Mouse (Mus musculus) adrenal gland, postnatal 4 days (tissue): ENCODE results near the gene Esam. TPM values are rescaled to one million over a fixed set of nuclear protein-coding genes. Genes with fewer than 3 reads are reported as not detected.

Experiments
- DNase-seq, 2 experiments: peaks; one replicate each; pipeline ENCODE4 v3.0.0; 2021 to 2022; ENCODE audit warnings: low spot score in 2 of 2, mixed read lengths in 2 of 2
- total RNA-seq, 2 experiments: library from RNA; stranded (reverse); gene quantifications; 2 replicates each; pipeline ENCODE4 v1.2.3; 2021

The Esam gene
- total RNA-seq, 2 experiments from 2014 or later = 51.7 to 55.5 TPM

DNA sequence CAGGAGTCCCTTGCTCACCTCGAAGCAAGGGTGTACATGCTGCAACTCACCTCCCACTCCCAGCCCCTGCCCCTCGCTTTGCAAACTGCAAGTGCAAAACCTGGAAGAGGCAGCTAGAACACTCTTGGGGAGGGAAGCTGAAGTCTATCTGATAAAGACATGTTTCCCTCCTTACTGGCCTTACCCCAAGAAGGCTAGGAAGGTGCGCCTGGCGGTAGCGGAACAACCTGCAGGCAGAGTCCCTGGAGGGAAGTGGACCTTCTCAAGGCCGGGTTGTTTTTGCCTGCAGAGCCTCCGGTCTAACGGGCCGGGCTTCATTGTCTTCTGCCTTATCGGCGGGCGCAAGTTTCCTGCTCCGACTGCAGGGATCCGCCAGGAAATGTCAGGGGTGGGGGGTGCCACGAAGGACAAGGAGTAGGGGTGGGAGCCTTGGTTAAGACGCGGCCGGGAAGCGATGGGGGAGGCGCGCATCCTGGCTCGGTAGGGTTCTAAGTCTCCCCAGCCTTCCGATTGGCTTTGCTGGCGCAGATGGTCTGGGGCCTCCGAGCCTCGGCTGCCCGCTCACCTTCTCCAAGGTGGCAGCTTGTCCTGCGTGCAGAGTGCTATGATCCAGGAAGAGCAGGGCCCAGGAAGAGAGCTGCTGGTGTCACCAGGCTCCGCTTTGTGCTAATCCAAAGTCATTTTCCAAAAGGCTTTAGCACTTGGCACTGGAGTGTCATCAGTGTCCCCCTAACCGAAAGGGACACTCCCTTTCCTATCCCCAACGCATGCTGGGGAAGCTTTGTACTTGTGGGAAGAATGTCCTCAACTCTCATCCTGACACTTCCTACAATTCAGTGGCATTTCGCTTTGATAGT is 2.4 kb downstream of the Esam start:
- DNase-seq = peak in 1 of 2 experiments; percentile 39

DNA sequence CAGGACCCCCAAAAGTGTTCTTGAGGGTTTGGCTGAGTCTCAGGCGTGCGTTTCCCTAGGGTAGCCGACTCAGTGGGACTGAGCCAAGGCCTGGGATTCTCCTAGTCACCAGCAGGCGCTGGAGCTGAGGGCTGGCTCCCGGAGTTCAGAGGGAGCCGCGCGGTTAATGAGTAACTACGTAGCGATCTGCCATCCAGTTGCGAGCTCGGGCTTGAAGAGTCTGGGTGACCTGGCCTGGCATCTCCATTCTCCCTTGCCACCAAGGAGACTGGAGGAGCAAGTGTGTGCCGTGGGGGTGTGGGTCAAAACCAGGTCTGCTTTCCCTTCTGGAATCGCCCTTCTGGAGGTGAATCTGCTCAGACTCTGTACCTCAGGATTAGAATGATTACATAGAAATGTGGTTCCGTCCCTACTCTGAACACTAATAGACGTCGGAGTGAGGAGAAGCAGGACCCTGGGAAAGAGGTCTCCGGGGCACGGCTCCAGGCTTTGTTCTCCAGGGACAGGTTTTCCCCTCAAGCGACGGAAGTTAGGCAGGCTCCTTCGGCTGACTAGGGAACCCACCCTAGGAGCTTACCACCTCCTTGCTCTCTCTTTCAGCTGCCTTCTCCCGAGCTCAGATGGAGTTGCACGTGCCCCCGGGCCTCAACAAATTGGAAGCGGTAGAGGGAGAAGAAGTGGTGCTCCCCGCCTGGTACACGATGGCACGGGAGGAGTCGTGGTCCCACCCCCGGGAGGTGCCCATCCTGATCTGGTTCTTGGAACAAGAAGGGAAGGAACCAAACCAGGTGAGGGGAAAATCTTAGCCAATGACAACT is 3.2 kb downstream of the Esam start:
- DNase-seq = no peak

GRCm38 (mm10) chr9:37536851-37537250 is 9.0 kb downstream of the Esam start:
- DNase-seq = no peak

DNA sequence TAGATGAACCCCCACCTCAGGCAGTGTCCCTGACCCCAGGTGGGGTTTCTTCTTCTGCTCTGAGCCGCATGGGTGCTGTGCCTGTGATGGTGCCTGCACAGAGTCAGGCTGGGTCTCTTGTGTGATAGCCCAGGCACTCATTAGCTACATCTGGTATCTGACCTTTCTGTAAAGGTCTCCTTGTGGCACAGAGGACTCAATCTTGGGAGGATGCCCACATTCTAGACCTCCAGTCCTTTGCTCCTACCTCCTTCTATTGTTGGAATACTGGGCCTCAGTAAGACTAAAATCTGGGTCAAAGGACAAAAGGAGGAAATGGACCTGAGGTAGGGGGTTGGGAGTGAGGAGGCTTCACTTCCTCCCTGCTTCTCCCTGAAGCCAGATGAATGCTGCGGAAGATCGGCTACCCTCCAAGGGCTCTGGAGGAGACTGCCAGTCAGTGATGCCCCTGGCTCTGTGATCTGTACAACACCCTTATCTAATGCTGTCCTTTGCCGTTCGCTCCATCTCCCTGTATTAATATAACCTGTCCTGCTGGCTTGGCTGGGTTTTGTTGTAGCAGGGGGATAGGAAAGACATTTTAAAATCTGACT is 9.9 kb downstream of the Esam start:
- DNase-seq = no peak

- no peak for DNase-seq
These were observed 11.5 kb downstream of the Esam start, which contains the start of gene Vsig2 for GRCm38 (mm10) chr9:37539170-37540025. Gene Vsig2, plus strand, starts transcription at chr9:37539255.

GRCm38 (mm10) chr9:37540226-37540625 is 12.3 kb downstream of the Esam start:
- DNase-seq = no peak

DNA sequence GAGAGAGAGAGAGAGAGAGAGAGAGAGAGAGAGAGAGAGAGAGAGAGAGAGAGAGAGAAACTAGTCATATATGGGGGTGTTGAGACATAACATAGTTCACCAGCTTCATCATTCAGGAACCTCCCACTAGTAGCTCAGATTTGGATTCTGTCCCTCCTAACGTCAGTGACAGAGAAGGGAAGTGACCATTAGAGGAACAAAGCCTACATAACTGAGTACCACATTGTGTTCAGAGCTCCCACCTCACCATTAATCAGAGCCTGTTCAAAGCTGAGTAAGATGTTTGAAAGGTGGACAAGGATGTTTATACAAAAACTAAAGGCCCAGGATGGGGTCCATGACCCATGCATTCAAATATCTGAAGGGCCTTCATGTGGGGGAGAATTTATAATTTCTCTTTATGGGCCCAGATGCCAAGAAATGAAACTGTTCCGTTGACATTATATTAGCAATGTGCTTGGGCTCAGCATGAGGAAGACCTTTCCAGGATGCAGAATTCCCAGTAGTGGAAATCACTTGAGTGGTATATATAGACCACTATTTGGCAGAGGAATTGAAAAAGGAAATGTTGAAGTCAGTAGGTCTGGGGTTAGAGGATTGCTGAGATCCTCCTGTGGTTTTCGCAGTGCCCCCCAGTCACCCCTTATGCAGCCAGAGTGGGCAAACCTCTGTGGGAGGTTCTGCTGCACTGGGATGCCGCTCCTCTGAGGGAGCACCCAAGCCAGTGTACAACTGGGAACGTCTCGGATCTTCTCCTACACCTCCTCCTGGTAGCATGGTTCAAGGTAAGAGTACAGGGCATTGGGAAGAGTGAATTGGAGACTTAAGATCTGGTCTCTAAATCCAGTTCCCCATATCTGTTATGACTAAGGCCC is 13.1 kb downstream of the Esam start:
- DNase-seq = no peak

- no peak for DNase-seq
These were observed 14.2 kb downstream of the Esam start for GRCm38 (mm10) chr9:37541851-37542642.

DNA sequence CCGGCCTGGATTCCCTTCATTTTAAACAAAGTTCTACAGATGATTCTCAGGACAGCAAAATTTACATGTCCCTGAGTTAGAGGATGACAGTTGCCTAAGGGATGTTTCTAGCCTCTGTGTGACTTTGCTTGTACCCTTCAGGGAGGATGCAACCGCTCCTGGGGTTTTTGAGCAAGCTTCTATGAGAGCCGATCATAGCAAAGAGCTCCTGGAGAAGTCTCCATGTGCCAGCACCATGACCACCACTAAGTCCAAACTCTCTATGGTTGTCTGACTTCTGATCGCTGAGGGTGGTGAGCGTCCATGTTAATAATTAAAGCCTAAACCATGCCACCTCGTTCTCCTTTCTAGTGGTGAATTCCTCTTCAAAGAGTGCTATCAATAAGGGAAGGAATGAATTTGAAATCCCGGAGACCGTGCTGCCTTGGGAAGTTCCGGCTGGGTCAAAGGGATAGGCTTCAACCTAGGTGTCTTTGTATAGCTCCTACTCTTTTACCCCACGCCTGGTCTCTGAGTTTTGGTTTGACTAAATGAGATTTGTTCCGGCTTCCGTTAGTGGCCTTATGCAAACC is 16.1 kb downstream of the Esam start:
- no peak for DNase-seq

- peak in 1 of 2 experiments; percentile 44 for DNase-seq
These were observed 16.7 kb downstream of the Esam start for GRCm38 (mm10) chr9:37544447-37545165.

DNA sequence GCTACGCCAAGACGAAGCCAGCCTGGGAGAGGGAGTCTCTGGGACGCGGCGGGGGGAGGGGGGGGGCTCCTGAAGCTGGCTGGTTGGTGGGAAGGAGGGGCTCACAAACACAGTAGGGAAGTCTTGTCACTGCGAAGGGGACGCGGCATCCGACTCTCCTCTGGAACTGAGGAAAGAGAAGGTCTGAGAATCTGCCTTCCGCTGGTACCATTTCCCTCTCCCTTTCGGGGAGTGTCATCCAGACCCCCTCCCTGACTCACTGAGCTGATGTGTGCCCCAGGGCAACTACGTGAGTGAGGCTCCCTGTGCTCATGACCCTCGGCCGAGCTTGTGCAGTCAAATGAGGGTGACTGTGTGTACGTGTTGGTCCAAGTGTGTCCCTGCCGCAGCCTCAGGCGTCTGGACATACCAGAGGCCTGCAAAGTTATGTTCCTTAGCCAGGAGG is 17.3 kb downstream of the Esam start:
- no peak for DNase-seq

GRCm38 (mm10) chr9:37545847-37546452 is 18.1 kb downstream of the Esam start:
- no peak for DNase-seq

- DNase-seq = no peak
These were observed 19.0 kb downstream of the Esam start for GRCm38 (mm10) chr9:37546889-37547288.

DNA sequence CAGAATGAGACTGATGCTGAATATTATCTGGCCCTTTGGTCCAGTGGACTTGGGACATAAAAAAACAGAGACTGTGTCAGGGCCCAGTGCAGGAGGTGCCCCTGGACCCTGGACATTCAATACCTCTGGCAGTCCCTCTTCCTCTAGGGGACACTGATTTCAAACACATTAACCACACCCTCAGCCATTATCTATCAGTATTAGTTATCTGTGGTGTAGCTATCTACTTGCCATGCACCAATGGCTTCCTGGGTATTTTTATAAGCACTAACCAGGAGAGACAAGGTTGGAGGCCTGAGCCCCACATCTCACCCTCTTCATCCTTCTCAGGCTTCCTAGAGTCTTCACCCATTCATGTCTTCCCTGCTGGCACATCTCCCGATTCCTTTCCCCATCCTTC is 22.6 kb downstream of the Esam start:
- no peak for DNase-seq

- DNase-seq = no peak
These were observed 24.1 kb downstream of the Esam start for GRCm38 (mm10) chr9:37551751-37552531.

DNA sequence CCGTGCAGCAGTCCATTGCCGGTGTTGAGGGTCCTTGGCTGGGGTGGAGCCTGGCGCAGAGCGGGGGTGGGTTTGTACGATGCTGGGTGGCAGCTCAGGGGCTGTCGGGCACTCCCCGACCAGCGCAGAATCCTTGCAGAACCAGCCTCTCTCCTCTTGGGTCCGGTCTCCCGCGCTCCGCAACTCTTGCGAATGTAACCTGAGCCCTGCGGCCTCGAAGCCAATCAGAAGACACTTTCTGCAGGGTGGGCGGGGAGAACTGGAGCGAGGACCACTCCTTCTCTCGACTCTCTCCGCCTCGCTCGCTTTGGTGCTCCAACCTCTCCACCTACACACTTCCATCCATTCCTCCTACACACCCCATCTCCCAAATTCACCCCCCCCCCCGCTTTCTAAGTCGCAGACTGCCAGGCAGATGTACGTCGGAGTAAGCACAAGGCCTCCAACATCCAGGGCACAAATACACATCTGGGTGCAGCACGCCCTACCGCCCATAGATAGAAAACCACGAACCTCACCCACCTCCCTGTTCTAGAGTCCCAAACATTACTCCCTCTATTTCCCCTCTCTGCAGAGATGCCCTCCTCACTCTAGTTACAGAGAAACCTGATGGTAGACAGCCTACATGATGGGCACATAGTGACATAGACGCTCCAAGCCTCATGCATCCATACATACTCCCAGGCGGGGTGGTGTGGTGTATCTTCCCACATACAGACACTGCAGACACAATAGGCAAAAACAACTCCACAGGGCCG is 24.8 kb downstream of the Esam start, which contains the start of gene Nrgn:
Nrgn (minus strand) TSS at position 369 of the 758 bp plus-strand sequence.
- peak in 1 of 2 experiments; percentile 63 for DNase-seq
